Mouse (Mus musculus) kidney, adult 18-20 months (tissue): ENCODE results near the gene Vti1a.

Source experiments
- DNase-seq: peaks from one replicate; pipeline ENCODE4 v3.0.0; 2021

Gene Vti1a

DNA sequence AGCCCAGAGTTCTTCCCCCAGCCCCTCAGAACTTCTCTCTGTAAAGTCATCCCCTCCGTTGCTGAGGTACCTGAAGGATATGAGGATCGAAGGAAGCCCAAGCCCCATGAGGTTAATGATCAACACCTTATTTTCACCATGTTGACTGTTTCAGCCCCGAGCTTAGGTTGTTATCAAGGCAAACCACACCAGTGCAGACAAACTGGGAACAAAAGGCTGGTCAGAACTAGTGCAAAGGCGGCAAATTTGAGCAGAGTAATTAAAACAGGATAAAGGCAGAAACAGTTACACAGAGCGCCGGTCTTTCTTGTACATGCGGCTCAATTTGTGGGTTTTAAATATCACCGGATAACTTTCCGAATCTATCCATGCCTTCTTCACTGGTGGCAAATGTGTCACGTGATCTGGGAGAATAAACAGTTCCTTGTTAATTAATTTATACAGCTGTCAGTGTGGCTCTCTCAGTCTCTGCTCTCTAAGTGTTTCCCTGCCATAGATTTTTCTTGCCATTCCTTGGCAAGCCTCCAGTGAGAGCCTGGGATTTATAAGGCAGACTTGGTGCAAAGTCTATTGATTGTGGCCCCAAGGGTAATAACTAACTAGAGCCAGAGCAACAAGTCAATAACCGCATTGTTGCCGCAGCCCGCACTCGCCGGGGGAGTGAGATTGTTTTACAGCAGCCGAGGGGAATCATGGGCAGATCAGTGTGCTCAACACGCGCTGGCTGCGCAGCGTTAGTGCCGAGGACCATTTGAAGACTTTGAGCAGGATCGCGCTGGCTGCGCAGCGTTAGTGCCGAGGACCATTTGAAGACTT is 277.0 kb downstream of the Vti1a start:
- DNase-seq: peak; percentile 70

DNA sequence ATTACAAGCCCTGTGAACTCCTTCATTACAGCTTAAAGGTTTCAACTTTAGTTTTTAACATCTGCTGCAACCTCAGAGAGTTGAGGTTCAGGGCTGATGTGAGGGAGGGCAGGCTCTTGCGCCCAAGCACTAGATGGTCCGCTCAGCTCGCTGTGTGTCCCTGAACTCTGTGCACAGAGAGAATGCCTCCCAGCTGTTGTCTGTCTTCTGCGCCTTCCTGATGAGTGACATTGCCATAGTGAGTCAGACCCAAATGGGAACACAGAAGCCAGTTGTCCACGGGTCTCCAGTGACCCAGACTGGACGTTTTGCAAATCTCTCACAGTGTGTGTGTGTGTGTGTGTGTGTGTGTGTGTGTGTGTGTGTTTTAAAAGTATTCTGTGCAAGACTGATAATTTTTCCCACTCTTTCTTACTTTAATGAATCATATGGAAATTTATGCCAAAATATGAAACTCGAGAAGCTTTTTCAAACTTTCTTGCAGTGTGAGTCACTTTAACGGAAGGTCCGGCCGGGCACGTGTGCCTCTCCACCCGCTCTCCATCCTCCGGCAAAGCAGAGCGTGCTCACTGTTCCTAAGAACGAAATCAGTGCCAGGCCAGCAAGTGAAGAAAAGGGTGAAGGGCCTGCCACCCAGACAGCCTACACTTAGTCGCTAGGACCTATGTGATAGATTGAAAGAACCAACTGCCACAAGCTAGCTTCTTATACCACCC is 277.8 kb downstream of the Vti1a start:
- no peak for DNase-seq

DNA sequence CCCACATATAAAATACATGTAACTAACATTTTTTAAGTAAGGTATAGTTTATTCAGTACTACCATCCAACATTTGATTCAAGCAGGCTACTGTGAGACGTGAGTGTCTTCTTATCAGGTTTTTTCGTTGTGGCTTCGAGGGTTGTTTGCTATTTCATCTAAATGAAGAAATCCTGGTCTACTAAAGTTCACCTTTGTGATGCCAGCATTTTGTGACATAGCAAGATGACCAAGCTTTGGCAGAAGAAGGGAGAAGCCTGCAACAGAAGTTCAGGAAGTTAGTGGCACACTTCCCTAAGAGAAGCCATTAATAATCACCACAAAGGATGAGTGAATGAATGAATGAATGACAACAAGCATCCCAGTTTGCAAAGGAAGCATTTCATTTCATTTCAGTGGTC is 278.4 kb downstream of the Vti1a start:
- no peak for DNase-seq

DNA sequence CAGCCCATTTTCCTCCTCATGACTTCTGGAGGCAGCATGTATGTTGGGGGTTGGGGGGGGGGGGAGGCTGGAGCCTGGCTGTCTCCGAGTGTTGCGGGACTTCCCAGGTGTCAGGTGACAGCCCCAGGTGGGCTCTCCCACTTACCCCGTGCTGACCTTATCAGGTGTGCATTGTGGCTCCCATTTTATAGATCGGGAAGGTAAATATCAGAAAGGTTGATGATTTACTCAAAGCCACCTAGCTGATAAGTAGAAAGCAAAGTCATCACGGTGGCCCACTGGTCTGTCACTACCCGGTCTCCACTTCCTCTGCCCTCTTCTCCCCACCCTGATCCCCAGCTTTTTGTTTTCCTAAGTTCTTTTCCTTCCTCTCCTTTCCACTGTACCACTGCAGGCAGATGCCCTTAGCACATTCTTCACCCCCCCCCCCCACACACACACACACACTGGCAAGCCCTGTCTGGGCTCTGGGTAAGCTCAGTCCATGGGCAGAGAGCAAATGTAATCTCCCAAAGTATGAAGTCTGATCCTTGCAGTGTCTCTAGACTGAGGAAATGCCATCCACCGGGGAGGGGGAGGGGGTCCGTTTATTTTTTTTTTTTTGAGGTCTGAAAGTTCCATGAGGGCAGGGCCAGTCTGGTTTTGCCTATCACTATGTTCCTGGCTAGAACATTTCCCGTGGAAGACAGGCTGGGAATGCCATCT is 280.0 kb downstream of the Vti1a start:
- DNase-seq: no peak

DNA sequence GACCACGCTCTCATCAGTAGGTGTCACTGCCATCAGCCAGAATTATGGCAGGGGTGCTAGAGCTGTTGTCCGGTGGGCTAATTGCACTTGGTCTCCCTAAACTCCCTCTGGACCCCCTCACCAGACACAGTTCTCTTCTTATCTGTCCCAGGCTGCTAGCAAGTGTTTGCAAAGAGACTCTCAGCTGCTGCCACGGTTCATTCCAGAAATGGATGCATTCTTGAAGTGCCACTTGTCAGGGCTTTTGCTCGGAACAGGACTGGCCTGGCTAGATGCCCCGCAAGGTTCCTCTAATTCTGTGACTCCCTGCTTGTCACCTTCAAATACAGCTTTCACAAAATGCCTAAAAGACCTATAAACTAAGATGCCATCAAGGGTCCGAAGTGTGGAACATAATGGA is 280.7 kb downstream of the Vti1a start:
- no peak for DNase-seq

DNA sequence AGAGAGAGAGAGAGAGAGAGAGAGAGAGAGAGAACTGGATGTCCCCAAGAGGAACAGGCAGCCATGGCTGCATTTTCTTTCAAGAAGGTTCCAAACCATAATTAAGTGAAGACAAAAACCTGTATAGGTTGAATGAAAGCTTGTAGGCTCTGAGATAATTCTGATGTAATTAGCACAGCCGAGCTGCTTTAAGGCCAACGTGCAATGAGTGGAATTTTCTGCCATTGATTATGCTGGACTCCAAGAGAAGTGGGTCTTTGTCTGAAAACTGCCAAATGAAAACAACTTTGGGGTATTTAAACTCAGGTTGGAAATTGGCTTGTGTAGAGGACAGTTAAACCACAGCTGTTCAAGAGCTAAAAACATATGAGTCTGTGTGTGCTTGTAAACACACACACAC is 281.2 kb downstream of the Vti1a start:
- no peak for DNase-seq

DNA sequence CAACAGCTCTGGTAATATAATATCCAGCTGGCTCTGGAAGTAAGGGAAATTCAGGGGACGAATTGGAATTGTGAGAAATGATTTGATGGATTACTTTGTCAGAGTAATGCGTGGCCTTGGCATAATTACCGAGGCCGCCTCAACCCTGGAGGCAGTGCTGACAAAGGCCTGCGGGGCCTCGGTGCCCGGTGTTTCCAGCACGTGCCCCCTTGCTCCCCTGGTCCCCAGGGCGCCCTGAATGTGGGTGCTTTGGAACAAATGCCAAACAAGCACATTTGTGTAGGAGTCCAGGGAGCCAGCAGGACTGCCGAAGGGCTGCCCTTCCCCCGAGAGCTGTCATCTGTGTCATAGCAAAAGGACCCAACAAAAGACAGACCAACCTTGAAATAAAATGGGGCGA is 281.9 kb downstream of the Vti1a start:
- no peak for DNase-seq

DNA sequence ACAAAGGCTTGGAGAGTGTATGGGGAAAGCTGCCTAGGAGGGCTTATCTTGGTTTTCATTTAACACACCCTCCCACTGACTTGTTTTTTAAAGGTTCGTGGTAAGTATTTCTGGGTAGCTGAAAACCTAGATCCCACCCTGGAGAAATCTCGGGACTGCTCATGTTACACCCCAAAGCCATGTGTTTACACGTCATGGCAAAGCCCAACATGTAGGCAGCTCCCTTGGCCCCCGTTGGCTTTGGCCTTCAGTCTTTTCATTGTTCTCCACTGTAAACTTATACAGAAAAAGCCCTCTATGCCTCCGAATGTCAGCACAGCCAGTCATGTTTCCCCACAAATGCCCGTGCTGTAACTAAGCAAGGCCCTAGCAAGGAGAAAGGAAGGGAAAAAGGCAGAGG is 283.0 kb downstream of the Vti1a start:
- no peak for DNase-seq

DNA sequence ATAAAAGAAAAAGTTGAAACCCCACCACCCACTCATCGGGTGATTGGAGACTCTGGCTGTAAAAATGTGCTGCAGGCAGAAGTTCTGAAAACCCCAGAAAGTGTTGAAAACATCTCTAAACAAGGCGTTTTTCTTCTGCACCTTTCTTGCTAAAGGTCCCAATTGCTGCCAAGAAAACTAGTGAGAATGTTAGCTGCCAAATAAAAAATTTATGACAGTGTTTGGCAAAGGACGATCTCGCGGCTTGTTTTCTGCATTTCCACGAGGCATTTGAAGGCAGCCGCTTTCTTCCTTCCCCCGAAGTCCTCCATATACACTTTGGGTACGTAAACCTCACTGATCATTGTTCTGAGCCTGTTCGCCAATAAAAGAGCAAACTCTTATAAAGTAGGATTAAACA is 291.6 kb downstream of the Vti1a start:
- no peak for DNase-seq

DNA sequence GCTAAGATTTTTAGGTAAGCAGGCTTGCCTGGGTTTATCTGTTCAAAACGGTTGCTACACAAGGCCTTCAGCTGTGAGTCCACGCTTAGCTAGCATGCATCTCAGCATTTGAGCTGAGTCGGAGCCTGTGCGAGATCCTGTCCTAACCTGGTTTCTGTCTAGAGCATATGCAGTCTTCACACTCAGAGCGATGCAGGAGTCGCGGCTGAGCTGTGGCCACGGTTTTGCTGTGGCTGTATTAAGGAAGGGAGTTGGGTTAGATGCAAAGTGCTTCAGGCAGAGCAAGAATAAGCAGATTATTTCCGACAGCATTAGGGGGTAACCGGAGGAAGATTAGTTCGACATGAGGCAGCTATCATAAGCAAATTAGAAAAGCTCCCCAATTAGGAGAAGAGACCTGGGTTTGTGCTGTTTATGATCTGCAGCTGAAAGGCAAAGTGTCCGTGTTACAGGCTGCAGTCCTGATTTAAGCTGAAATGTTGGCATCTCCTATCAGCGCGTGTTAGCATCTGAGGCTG is 292.8 kb downstream of the Vti1a start:
- no peak for DNase-seq

DNA sequence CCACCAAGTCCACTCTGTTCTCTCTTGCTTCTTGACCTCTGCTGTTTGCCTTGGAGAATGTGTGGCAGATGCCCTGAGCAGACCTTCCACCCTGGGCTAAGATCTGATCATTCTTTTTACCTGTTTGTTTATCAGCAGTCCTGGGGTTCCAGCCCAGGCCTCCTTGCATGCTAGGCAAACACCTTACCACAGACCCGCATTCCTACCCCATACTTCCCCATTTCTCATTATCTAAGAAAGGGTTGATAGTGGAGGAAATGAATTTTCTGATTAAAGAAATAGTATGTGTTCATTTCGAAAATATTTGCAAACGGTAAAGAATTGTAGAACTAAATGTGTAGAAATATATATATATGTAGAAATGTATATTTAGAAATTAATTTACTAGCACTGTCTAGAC is 293.7 kb downstream of the Vti1a start:
- no peak for DNase-seq

DNA sequence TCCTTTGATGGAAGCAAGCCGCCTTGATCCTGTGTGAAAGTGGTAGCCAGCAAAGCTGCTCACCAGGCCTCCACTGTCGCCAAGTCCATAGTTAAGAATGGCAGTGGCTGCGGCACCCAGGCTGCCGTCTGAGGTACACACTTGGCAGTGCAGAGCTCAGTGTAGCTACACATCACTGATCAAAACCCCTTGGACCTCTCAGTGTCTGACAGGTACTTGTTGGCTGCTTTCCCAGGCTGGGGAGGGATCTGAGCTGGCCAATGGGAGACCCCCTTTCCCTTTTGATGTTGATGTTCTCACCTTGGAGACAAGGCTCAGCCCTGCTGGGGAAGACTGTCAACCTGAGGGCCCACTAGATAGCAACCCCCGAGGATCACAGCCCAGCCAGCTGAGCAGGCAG is 299.6 kb downstream of the Vti1a start:
- peak; percentile 32 for DNase-seq

DNA sequence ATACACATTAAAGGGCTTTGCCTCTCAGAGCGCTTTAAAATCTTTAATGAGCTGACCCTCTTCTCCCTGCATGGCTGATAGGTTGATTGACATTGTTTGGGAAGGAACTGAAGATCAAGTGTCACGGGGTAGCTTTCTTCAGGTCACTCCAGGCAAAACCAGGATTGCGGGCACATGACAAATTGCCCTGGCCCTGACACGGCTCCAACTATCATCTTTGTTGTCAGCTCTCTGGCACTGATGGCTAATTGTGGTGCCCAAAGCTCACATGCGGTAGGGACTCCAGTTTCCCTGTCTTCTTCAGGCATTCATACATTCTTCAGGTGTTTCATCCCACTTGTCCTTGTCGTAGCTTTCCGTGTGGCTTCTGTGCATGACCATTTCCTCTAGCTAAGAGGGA is 300.2 kb downstream of the Vti1a start:
- DNase-seq: no peak

DNA sequence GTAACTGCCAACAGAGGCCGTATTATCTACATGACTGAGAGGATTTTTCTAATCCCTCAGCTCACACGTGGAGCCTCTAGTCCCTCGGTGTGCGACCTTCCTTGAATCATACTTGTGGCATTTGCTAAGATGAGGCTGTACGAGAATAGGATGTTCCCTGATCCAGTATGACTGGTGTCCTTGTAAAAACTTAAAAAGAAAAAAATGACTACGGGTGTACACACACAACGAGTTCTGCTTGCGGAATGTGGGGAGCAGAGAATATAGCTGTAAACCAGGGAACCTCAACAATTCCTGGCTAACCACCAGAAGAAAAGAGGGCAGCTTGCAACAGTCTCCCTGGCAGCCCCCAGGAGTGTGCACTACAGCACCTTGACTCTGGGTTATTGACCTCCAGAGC is 300.8 kb downstream of the Vti1a start:
- no peak for DNase-seq

DNA sequence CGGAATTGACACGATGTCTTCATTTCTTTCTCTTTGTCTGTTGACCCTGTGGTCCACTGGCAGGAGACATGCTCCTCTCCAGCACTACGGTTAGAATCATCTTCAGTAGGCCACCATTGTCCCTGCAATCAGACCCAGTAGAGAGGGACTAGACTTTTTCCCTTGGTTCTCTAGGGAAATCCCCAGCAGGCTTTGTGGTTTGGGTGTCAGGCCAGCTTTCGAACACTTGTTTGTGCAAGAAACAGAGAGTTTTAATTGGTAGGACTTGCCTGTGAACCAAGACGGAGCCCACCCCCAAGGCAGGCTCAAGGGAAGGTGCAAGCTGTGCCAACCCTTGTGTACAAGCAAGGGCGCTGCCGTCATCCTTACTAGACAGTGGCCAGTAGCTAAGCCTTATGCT is 302.5 kb downstream of the Vti1a start:
- DNase-seq: no peak

DNA sequence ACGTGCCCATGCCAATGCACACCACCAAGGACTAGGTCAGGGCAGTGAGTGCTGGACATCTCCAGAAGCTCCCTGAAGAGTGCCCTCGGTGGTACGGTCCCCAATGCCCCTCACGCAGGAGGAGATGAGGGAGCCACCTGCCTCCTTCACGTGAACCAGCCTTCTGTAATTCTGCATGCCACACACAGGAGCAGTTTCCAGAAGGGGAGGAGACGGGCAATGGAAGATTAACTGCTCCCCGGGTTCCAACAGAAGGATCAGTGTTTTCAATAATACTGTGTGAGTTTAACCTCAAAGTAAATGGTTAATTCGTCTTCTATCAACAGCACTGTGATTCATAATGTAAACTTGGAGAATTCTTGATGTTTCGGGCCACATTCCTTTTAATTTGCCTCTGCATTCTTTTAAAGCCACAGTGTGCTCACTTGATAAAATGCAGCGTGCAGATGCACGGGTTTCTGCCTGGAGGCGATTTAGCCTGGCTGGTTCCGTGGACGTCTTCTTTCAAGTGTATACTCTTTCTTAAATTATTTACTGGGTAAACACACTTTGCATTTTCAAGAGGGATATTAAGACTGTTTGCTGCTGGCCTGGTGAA is 304.4 kb downstream of the Vti1a start:
- peak; percentile 50 for DNase-seq

DNA sequence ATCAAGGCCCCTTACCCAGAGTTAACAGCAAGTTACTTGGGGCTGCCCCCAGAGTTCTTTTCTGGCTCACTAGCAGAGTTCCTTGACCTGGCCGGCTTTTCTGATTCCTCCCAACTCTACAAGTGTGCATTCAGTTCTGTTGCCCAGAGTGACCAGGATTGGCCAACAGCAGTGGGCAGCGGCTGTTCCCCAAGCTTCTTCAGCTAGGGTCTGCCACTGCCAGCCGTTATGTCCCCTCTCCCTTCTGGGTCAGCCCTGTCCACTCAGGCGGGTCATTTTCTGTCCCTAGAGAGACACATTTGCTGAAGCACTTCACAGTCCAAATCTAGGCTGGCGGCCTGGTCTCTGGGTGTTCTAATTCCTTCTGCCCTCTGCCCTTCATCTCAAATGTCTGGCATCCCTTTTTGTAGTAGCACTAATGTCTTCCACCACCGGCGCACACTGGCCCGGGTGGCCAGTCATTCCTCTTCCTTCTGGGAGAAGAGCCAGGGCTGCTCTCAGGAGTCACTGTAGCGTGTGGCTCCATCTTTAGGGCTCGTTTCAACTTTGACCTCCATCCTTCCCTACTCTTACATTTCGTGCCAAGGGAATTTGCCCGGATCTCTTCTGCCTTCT is 305.0 kb downstream of the Vti1a start:
- peak; percentile 64 for DNase-seq

DNA sequence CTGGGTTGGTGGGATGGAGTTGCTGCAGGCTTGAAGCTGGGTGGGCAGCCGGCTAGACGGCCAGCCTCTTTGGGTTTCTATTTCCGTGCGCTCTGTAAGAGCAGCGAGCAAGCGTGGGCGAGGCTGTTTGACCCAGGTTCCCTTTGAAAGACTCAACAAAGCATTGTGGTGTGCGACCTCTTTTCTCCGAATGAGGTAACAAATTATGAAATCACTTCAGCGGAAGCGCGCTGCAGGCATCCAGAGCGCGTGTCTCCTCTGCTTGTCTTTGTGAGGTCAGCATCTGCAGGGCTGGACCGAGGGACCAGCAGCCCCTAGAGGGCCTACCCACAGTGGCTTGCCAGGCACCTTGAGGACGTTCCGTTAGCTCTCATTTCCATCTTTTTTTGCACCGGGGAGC is 306.7 kb downstream of the Vti1a start:
- no peak for DNase-seq

DNA sequence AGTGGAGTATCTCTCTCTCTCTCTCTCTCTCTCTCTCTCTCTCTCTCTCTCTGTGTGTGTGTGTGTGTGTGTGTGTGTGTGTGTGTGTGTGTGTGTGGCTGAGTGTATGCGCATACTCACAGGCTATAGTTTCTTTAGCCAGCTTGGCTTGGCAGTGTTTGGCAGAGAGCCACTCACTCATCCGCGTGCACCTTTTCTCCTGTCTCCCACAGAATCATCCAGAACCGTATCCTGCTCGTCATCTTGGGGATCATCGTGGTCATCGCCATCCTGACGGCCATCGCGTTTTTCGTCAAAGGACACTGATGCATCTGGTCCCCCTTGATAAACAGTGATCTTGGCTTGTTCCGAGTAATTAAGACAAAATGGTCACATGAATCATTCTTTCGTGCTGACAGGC is 307.5 kb downstream of the Vti1a start:
- DNase-seq: no peak

DNA sequence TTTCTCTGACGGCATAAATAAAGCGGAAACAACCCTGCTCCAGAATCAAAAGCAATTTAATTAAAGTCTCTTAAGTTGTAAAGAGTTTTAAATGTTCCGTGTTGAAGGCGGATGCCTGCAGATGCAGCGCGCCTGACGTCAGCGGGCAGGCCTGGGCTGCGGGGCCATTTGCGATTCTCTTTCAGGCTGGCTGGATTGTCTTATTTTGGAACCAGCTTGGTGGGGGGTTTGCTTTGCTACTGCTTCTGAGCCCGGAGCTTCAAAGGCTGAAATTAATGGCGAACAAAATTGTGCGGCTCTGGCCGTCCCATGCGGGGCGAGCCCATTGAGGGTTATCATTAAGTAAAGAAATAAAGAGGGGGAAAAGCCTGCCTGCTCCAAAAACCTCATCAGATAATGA is 310.4 kb downstream of the Vti1a start:
- DNase-seq: no peak

DNA sequence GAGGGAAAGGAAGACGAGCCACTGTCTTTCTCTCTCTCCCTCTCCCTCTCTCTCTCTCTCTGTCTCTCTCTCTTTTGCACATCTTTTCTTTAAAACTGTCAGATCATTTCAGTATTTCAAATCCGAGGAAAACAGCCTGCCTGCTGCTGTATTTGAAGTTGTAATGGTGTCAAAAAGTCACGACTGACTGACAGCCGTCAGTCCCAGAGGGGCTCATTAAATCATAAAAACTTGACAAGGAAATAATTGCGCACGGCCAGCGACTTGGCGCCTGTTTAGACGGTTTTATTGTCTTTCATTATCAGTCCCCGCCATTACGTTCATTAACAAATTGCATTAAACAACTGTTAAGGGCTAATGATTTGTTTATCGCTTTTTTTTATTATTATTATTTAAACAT is 310.9 kb downstream of the Vti1a start:
- DNase-seq: no peak

DNA sequence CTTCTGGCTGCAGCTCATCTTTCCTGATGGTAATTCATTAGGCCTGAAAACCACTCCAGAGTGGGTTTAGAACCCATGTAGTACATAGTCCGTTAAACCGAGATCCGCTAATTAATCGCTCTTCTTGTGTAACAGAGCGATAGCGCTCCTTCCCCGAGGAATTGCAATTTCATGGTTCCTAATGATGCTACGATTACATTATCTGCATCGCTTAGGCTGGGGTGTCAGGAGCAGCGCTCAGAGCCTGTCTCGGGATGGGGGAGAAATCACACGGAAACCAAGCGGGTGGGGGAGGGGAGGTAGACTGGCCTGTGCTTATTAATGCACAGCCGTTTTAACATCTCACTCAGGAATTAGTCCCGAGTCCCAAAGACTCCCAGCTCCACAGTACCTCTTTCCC is 319.4 kb downstream of the Vti1a start:
- no peak for DNase-seq

DNA sequence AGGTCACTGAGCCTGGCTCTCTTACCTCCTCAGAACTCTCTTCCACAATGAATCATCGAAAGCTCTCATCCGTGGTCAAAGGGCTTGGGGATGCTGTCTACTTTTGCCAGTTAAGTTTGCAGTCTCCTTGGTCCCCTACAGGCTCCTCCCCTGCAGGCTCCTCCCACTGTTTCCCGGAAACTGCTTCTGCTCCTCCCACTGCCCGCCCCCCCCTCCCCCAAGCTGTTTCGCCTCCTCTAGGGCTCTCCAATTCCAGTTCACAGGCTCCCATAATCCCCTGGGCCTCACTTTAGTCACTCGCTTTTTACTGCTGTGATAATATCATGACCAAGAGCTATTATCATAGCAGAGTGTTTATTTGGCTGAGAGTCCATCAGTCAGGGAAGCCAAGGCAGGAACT is 324.2 kb downstream of the Vti1a start:
- DNase-seq: no peak
